Mouse (Mus musculus) right cerebral cortex, postnatal 4 days (tissue): ENCODE measurements around the gene Hist1h3c.
"Not testable (repeated sequence)": the region's sequence is repeated elsewhere in the genome, so short reads cannot be mapped to it uniquely, and the experiment has no call there.

Experiments used
- DNase-seq: peaks from one replicate; pipeline ENCODE4 v3.0.0-alpha.2; 2022

Hist1h3c gene

DNA sequence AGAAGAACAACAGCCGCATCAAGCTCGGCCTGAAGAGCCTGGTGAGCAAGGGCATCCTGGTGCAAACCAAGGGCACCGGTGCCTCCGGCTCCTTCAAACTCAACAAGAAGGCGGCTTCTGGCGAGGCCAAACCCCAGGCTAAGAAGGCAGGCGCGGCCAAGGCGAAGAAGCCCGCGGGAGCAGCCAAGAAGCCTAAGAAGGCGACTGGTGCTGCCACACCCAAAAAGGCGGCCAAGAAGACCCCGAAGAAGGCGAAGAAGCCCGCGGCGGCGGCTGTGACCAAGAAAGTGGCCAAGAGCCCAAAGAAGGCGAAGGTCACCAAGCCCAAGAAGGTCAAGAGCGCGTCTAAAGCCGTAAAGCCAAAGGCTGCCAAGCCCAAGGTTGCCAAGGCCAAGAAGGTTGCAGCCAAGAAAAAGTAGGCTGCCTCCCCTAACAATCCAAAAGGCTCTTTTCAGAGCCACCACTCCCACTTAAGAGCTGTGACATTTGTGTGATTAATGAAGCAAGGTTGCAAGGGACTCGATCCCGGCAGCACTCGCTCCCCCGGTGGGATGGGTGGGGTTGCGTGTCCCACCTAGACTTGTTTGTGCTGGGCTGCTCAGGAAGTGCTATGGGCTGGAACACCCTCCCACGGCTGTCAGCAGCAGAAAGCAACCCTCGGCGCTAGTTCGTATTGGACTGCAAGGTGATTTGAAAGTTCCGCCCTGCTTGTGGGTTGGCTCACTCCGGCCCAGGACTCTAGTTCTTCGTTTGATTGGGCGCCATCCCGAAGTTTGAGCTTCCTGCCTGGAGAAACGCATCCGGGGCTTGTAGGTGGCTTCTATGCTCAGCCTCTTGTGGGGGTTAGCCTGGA lies 6.1 kb downstream of the Hist1h3c start:
- peak; percentile 83 for DNase-seq

DNA sequence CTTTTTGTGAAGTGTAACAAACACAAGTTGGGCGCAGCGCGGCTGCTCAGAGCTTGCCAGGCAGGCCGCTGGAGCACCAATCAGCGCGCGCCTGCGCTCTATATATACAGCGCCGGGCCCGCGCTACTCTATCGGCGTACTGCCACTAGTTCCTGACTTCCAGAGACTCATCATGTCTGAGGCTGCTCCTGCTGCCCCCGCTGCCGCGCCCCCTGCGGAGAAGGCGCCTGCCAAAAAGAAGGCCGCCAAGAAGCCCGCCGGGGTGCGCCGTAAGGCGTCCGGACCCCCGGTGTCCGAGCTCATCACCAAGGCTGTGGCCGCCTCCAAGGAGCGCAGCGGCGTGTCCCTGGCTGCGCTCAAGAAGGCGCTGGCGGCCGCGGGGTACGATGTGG lies 6.7 kb downstream of the Hist1h3c start, which contains the start of gene Hist1h1c:
Gene Hist1h1c, plus strand, starts transcription at position 132 of the 392 bp plus-strand sequence.
- peak; percentile 84 for DNase-seq

DNA sequence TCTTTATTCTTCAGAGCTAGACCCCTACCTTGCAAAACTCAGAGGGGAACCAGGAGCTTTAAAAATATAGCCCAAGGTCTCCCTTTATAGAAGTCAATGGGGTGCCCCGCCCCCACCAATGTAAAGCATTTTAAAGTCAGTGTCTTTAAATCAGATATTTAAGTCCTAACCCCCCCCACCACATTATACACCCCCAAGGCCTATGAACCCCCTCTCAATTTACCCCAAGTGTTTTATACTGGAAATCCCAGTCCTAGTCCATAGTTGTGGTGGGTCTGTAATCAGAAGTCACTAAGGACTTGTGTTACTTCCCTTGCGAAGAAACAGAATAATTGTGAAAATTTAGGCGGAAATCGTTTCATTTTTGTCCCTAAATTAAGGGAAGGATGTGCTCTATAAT lies 7.4 kb downstream of the Hist1h3c start:
- no peak for DNase-seq

DNA sequence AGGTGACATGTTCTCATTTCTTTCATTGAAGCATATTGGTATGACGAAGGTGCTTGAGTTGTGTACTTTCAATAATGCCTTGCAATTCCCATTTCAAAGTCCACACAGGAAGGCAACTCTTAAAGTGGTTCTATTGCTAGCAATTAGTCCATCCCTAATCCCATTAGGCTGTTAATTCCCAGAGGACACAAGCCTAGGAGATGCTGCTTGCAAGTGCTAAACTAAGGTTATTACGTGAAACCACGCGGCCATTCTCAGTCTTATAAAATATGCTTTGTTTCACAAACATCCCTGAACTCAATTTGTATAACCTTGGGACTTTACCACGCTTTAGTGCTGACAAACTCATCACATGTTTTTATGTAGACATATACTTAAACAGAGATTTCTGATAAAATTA lies 8.3 kb downstream of the Hist1h3c start:
- no peak for DNase-seq

DNA sequence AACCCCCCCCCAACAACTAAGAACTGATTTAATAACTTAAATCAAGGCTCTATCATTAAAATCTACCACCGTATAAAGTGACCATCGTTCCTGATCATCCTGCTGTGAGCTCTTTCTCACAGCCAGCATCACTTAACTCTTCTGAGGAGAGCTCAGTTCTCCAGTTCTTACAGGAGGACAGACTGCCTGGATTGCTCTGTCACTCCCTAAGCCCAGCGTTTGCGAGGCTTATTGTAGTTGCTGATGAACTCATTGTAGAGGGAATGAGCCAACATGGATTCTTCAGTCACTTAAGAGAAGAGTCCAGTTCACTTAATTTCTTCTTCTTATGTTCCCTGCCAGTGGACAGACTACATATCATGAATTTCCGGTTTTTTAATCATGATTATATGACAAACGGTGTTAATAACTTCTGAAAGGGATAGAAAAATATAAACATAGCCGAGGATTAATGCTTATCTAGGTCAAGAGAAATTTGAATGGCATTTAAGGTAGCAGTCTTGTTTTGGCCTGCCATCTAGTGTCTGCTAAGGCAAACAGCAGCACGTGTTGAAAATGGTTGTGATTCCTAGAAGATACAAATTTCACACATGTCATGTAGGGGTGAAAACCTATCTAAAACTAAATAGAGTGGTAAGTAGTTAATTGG lies 13.1 kb downstream of the Hist1h3c start:
- DNase-seq: no peak

DNA sequence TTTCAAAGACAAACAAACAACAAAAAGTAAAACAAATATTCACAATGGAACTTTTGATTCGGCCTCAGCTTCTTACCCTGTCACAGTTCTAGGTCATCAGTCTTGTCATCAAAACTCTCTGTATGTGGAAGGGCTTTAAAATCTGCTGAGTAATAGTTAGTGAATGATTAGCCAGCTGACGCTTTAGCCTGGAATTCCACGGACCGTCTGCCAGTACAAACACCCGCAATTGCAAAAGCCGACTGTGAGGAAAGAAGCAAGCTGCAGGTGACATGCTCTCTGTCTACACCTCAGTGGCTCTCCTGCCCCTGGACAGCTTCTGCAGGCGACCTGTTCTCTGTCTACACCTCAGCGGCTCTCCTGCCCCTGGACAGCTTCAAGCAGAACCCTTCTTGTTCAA lies 14.9 kb downstream of the Hist1h3c start:
- no peak for DNase-seq

DNA sequence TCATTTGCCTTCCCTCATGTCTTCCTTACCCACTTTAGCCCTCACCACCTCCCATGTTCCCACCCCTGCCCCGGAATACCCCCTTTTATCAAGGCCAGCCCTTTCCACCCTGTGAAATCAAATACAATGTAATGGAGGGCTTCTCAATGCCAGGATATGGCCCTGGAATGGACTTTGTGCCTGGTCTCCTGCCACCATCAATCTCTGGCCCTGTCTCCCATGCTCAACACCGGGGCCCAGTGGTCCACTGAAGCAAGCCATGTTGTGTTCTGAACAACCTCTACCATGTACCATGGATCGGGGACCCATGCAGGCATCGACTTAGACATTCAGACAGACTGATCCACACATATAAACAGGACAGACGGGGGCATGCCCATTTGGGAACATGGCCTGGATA lies 15.7 kb downstream of the Hist1h3c start:
- no peak for DNase-seq

DNA sequence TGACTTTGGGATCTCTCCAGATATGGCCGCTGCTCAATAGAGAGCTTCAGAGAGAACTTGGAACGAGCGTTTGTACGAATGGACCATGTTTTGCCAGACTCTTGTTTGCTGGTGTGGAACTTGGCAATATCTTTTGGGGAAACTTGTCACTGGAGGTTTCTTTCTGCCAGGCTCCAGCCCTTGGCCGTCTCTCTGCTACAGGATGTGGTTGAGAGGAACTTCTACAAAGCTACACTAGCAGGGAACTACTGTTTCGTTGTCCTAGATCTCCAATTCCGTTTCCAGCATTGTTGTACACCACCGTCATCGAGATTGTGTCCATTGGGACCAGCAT lies 16.2 kb downstream of the Hist1h3c start:
- DNase-seq: no peak

DNA sequence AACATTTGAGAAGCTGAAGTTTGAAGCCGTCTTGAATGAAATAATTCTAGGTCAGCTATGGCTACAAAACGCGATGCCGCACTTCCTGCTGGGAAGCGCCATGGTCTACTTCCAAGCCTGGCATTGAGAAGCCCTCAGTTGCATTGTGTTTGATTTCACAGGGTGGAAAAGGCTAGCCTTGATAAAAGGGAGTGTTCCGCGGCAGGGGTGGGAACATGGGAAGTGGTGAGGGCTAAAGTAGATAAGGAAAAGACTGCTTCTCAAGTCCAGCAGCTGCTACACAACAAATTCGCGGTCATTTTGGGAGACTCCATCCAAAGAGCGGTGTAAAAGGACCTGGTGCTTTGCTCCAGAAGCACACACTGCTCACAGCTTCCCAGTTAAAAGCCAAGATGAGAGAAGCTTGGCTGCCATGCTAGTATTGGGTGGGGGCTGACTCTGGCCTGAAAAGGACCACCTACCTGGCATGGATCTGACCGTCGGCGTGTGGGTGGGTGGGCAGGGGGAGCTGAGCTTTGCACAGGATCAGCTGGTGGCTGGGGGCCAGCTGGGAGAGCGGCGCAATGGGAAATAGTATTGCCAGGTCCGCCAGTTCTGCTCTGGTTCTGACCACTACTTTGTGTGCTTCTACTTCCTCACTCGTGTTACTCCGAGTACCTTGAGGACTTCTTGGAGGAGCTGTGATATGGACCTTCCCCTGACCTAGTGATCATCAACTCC lies 16.8 kb downstream of the Hist1h3c start:
- DNase-seq: no peak

DNA sequence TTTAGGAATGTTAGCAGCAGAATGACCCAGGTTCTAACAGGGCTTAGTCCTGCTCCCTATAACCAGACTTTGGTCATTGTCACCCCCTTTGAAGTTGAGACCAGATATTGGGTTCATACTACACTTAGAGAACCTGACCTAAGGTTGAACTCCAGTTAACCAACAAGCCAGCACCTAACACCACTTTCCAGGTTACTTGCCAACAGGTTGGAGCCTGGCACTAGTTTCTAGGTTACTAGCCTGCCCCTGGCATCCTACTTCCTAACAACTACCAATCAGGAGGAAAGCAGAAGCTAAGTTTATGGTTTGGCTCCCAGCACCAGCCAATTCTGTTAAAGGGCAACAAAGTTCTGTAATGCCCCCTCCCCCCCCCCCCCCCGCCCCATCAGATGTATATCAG lies 20.2 kb downstream of the Hist1h3c start:
- no peak for DNase-seq

DNA sequence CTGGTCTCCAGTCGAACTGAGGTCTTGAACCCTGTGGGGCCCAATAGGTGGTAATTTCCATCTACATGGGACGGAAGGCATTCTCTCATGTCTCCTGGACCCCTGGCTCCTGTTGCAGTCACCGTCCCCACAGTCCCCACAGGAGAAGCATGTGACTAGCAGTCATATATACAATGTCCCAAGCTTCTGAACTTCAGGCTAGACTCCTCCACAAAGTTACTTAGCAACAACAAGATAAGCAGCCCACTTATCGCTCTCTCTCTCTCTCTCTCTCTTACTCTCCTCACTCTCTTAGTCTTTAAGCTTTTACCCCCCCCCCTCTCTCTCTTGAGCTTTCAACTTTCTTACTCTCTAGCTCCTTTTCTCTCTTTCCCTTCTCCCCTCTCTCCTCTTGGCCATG lies 21.2 kb downstream of the Hist1h3c start:
- DNase-seq: no peak

DNA sequence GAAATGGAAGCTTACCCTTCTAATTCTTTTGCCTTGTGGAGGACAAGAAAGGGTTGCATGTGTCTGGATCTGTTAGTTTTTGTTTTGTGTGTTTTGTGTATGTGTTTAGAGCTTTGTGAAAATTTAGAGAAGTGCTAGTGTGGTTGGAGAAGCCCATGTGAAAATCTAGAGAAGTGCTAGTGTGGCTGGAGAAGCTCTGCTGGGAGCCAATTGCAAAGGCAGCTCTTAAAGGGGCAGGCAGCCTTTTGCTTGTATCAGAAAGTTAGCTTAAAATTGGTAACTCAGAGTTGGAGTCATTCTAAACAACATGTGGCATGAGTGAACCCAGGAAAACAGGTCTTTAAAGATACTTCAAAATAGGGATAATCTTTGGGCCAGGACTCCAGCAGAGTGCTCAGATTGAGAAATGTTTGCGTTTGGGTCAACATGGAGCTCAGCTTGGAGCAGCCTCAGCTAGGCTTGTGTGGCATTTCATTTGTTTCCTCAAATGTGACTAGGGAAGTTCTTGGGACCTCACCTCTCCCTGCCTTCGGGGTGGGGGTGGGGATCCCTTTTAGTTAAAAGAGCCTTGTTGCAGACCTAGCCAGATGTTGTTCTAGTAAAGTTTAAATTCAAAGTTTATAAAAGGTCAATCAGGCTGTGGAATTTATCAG lies 27.7 kb downstream of the Hist1h3c start:
- DNase-seq: not testable (repeated sequence)

DNA sequence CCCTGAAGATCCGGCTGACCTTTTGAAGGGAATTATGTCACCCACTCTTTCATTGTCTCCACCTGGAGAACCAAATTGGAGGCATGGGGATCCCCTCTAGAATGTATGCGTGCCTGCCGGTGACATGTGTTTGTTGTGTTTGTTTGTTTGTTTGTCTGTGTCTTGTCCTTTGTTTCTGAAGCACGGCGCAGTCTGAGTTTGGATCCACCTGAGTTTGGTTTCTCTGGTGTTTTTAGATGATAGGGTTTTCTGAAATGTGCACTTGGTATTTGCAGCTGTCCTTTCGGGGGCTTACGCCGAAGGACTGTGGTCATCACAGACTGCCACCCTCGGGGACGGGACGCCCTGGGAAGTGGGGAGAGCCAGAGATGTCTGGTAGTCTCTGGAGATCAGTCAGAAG lies 28.2 kb downstream of the Hist1h3c start:
- no peak for DNase-seq

DNA sequence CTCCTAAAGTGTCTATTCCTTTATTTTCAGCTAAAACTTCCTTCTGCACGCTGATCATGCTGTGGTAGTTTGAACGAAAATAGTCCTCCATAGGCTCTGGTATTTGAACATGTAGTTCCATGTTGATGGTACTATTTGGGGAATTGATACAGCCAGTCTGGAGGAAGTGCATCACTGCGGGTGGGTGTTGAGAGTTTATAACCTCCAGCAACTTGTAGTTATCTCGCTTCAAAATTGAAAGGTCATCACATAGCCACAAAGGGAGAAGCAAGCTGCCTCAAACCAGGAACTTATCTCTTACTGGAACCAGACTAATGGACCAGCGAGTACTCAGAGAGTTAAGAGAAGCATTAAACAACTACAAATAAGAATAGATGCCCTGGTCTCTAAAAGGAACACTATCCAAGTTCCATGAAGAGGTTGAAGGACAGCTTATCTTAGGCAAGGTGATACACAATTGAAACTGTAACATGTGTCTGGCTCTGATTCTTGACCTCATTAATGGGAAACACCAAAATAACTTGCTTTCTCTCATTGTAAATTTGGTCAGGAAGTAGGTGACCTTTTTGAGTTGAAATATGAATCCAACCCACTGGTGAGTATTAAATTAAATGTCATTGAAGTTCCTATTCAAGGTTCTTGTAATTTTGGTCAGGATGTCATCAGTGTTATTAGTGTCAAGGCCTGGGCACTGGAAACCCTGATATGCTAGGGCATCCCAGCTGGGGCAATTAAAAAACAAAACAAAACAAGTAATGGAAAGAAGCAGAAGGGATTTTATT lies 28.9 kb downstream of the Hist1h3c start:
- DNase-seq: no peak

DNA sequence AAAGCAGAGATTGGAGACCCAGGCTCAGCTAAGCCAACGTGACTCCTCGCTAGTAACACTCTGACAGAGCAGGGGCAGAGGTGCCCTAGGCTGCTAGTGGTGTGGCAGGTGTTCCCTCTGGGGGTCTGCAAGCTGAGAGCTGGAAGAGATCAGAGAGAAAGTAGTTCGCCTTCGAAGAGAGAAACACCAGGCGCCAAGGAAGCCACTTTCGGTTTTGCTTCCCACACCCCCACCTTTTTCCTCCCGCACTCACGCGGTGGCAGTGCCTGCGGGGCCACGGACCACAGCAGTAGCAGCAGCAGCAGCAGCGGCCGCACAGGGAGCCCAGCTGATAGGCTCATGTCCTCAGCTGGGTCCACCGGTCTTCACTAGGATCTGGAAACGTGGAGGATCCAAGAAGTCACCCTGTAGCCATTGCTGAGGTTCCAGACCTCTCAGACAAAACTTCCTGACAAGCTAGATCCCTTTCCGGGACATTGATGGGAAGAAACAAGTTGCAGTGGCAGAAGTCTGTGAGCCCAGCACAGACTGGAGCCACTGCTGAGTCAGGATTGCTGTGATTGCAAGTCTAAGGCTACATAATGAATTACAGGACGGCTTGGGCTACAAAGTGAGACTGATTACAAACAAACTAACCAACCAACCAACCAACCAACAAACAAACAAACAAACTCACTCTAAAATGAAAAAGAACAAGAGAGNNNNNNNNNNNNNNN lies 34.9 kb downstream of the Hist1h3c start, which contains the start of gene Hfe:
Gene Hfe, minus strand, starts transcription at position 481 of the 716 bp plus-strand sequence.
- DNase-seq: no peak

DNA sequence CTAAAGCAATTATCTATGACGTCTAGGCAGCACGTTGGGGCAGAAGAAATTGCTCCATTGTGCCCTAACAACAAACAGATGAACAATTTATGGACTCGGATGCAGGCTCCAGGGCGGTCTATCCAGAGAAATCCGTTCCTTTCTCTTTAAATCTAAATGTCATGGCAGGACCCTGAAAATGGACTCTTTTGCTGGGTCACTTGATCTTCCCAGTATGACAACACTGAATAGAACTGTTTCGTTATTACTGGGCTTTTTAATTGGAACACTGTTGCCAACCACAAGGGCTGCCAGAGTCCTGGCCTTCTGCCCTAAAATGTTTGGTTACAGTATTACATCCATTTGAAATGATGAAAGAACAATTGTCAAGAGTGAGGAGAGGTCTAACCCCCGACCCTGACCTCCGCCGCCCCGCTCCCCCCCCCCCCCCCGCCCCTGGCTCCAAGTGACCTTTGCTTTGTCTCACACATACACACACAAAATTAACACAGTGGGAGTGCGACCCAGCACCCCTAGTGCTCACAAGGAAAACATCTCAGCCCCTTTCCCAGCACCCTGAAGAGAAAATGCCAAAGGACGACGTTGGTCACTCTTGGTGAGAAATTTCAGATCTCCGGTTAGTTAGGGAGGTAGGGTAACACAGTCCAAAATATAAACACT lies 35.6 kb downstream of the Hist1h3c start:
- no peak for DNase-seq

DNA sequence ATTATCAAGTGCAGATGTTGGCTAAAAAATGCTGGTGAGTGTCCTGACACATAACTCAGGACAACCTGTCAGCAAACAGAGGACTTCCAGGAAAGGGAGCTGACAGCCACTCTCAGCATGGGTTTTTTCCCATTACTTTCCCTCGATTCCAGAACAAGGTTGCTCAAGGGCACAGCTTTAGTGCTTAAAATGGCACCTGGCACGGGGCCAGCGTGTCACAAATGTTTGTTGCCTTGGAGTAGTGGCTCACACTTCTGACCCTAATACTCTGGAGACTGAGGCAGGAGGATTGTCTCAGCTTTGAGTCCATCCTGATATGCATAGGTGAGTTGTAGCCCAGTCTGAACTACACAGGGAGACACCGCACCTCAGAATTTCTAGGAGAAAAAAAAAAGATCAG lies 36.7 kb downstream of the Hist1h3c start:
- DNase-seq: no peak

DNA sequence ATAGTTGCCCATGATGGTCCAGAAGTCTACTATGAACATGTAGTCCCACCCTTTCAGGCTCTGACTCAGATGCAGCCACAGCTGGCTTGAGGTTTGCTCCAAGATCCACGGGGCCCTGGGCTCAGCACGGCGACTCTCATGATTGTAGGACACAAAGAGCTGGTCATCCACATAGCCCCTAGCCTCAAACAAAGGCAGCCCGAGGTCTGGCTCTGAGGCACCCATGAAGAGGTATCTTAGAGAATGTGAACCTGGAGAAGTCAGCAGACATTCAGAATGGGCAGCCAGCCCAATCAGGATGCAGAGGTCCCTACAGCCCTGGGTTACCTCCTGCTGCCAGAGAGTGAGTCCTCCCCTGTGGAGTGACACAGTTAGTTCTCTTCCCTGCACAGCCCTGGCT lies 37.4 kb downstream of the Hist1h3c start:
- DNase-seq: no peak

DNA sequence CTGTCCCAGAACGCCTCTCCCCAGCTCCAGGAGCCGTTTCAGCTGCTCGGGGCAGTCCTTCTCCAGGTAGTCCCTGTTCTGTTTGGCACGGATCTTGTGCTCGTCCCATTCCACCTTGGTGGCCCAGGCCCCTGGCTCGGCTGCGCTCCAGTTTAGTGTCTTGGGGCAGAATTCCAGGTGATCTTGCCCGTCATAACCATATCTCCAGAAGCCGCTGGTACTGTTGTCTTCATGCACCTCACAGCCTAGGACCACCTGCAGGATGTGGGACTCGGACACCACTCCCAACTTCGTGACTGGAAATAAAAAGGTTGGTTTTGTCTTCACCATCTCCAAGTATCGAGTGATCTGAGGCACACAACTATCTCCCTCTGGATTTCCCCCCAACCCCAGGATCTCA lies 38.6 kb downstream of the Hist1h3c start:
- DNase-seq: no peak

DNA sequence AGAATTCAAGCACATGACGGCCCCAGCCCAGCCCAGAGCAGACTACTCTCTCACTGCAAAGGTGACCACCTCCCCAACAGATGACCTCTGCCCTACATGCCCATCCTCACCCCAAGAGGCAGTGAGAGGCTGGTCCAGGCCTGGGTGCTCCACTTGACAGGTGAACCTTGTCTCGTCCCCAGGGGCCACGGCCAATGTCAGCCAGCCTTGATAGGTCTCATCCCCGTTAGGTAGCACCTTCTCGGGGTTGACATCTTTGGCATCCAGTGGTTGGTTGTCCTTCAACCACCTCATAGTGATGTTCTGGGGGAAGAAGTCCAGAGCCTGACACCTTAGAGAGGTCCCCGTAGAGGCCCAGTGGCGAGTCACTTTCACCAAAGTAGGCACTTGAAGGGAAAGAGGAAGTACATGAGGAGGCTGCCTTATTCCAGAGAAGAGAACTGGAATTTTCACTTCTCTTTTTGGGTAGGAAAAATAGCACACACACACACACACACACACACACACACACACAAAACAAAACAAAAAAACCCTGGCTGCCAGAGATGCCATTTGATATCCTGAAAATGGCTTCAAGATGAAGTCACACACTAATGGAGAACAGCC lies 39.5 kb downstream of the Hist1h3c start:
- no peak for DNase-seq

DNA sequence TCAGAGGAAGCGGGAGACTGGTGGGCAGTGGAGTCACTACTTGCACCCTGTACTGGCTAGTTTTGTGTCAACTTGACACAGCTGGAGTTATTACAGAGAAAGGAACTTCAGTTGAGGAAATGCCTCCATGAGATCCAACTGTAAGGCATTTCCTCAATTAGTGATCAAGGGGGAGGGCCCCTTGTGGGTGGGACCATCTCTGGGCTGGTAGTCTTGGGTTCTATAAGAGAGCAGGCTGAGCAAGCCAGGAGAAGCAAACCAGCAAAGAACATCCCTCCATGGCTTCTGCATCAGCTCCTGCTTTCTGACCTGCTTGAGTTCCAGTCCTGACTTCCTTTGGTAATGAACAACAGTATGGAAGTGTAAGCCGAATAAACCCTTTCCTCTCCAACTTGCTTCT lies 42.6 kb downstream of the Hist1h3c start:
- DNase-seq: not testable (repeated sequence)
